ENCODE assay signal across 8 mouse cellular contexts in the genomic region with DNA sequence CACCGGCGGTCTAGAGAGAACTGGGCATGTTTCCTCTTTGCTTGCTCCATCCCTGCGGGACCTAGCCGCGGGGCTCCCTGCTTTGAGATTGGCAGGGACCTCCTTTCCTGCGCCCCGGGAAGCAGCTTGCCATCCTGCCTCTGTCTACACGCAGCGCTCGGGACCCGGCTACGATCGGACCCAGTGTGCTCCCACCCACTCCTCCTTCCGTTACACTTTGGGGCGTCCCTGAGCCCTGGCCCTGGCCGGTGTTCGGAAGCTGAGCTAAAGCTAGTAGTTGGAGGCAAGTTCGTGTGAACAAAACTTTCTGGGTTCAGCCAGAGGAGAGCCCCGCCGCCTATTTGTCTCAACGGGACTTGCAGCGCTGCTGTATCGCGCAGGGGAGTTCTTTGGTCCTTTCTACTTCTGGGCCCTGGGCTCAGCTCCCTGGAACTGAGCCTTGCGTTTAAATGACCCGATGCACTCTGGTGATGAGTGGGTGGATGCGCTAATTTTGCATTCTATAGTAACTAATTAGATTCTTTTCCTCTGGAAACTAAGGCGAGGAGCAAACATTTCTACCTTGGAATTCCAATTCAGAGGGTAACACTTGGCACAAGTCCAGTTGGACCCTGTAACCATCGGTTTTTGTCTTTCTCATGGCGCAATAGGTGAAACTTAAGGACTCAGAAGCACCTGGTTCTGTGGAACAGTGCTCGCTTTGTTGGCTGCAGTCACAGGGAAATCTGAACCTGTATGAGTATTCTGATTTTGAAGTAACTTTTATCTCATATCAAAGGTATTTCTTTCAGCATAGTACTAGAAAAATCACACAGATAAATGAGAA. TPM values are rescaled to one million over a fixed set of nuclear protein-coding genes. Genes with fewer than 3 reads are reported as not detected.
A peak's percentile ranks its signal among the peaks of the same experiment; 100 is the strongest.
DNase-seq lines count a peak whose midpoint lies in the region; ATAC-seq and TF ChIP-seq lines count a peak whose summit lies in the region.

No protein-coding gene starts in this region.

- TF ChIP-seq CTCF in cerebellum, adult 2 months (IDR thresholded peaks at IDR 0.05; ENCODE audit: borderline replicate concordance, insufficient read depth, low read depth, low read length): no peak
- TF ChIP-seq CTCF in testis, adult 2 months (IDR thresholded peaks at IDR 0.05; ENCODE audit: control insufficient read depth, insufficient read depth, insufficient replicate concordance, low read depth, low read length): no peak

- peak overlapping the region; percentile 90 for H3K9ac ChIP-seq in limb, embryonic 14.5 days (ENCODE audit: low read depth, low read length, severe bottlenecking)
- peak overlapping the region; percentile 84 for H3K9ac ChIP-seq in midbrain, embryonic 12.5 days (replicated peaks)

- H3K27ac ChIP-seq in cerebellum, adult 2 months (ENCODE audit: insufficient read depth, low read length): no peak overlapping the region
- H3K27ac ChIP-seq in limb, embryonic 14.5 days (replicated peaks; ENCODE audit: low read depth, low read length): peak overlapping the region; percentile 92
- peak overlapping the region; percentile 64 for H3K27ac ChIP-seq in midbrain, embryonic 12.5 days (replicated peaks)
- peak overlapping the region; percentile 54; the same call in 1 of the 2 replicates for H3K27ac ChIP-seq in testis, adult 2 months (ENCODE audit: control insufficient read depth, insufficient read depth, low read depth, low read length)

- H3K4me1 ChIP-seq in cerebellum, adult 2 months (ENCODE audit: control insufficient read depth, insufficient read depth, low read length): no peaks in the 10 kb centered on the region; the same call in none of the 2 replicates
- peaks cover 35% of the 10 kb centered on the region for H3K4me1 ChIP-seq in limb, embryonic 14.5 days (ENCODE audit: control insufficient read depth, insufficient read depth, low read length)
- H3K4me1 ChIP-seq in midbrain, embryonic 12.5 days: peaks cover 17% of the 10 kb centered on the region
- peaks cover 9% of the 10 kb centered on the region; the same call in 1 of the 2 replicates for H3K4me1 ChIP-seq in testis, adult 2 months (ENCODE audit: control insufficient read depth, insufficient read depth, low read length)

- intact Hi-C loops in gastrocnemius, postnatal 14 days (cut with DNase I; ENCODE audit: low total_unique reads): no loop called here

- H3K36me3 ChIP-seq in limb, embryonic 14.5 days (ENCODE audit: control insufficient read depth, insufficient read depth, low read length): no peaks in the 10 kb centered on the region
- H3K36me3 ChIP-seq in midbrain, embryonic 12.5 days: no peaks in the 10 kb centered on the region
- H3K36me3 ChIP-seq in testis, adult 2 months (ENCODE audit: control insufficient read depth, insufficient read depth, low read length): no peaks in the 10 kb centered on the region

- TF ChIP-seq POLR2A in cerebellum, adult 2 months (IDR thresholded peaks at IDR 0.05; ENCODE audit: borderline replicate concordance, insufficient read depth, low read length): no peak
- no peak for TF ChIP-seq POLR2A in limb, embryonic 14.5 days (IDR thresholded peaks at IDR 0.05; ENCODE audit: borderline replicate concordance, extremely low read depth, insufficient read depth, insufficient read length)
- no peak for TF ChIP-seq POLR2A in testis, adult 2 months (IDR thresholded peaks at IDR 0.05; ENCODE audit: control insufficient read depth, low read depth, low read length)

- H3K4me2 ChIP-seq in limb, embryonic 14.5 days (replicated peaks; ENCODE audit: low read depth, low read length, severe bottlenecking): peak overlapping the region; percentile 79
- peak overlapping the region; percentile 79 for H3K4me2 ChIP-seq in midbrain, embryonic 12.5 days (replicated peaks)

- peak; percentile 54 for ATAC-seq in inflammation-experienced regulatory T-cells, adult 6 months
- peak; percentile 45 for ATAC-seq in limb, embryonic 14.5 days (ENCODE audit: low FRiP score, low read depth)
- ATAC-seq in midbrain, embryonic 12.5 days (ENCODE audit: low FRiP score, low read depth): peak; percentile 76

- WGBS in cerebellum, adult 2 months: 5% methylated on average over 31 of the region's 31 CpGs
- under 1% methylated on average over 29 of the region's 31 CpGs for WGBS in limb, embryonic 14.5 days
- WGBS in midbrain, embryonic 12.5 days: 2% methylated on average over 31 of the region's 31 CpGs

- peak; percentile 17 to 60 for DNase-seq in cerebellum, adult 2 months
- DNase-seq in cerebellum, adult 11-12 months: no peak
- DNase-seq in cerebellum, adult 9-11 months: peak; percentile 7
- peak; percentile 61 for DNase-seq in gastrocnemius, postnatal 14 days
- DNase-seq in limb, embryonic 14.5 days (ENCODE audit: low spot score): peak; percentile 65

- peak overlapping the region; percentile 70 for H3K4me3 ChIP-seq in cerebellum, adult 2 months (replicated peaks; ENCODE audit: insufficient read depth, low read depth, low read length)
- peak overlapping the region; percentile 91 for H3K4me3 ChIP-seq in limb, embryonic 14.5 days (replicated peaks; ENCODE audit: low read length)
- H3K4me3 ChIP-seq in midbrain, embryonic 12.5 days: peak overlapping the region; percentile 66
- H3K4me3 ChIP-seq in testis, adult 2 months (ENCODE audit: control insufficient read depth, low read depth, low read length): peak overlapping the region; percentile 91

- H3K27me3 ChIP-seq in cerebellum, adult 2 months (ENCODE audit: control insufficient read depth, insufficient read depth, low read length): no peaks in the 10 kb centered on the region
- no peaks in the 10 kb centered on the region for H3K27me3 ChIP-seq in limb, embryonic 14.5 days (ENCODE audit: control insufficient read depth, insufficient read depth, low read length)
- no peaks in the 10 kb centered on the region for H3K27me3 ChIP-seq in midbrain, embryonic 12.5 days
- no peaks in the 10 kb centered on the region for H3K27me3 ChIP-seq in testis, adult 2 months (ENCODE audit: control insufficient read depth, insufficient read depth, low read length)

- no peaks in the 10 kb centered on the region for H3K9me3 ChIP-seq in limb, embryonic 14.5 days (ENCODE audit: control insufficient read depth, low read length)
- H3K9me3 ChIP-seq in midbrain, embryonic 12.5 days: no peaks in the 10 kb centered on the region

RNA-seq across cellular contexts. Expression of a gene that starts 0.8 kb away (rescaled TPM):
- 9.7 and 10.3 TPM in 2 replicates for polyA plus RNA-seq in cerebellum, adult 2 months (2012; rRNA removed)
- 1 to 10 TPM; 7.5 to 9.0 TPM for total RNA-seq in gastrocnemius, postnatal 14 days (2021)
- 1 to 10 TPM; 2.9 to 8.6 (median 3.7) TPM for polyA plus RNA-seq in inflammation-experienced regulatory T-cells, adult 6 months (2017; shearing (Covaris generic))
- polyA plus RNA-seq in limb, embryonic 14.5 days (2012; rRNA removed): 103 and 108 TPM in 2 replicates
- polyA plus RNA-seq in limb, embryonic 14.5 days (2014; fragmentation: Nextera tagmentation; extraction: Ambion mirVana): 56.6 and 57.5 TPM in 2 replicates
- polyA plus RNA-seq in midbrain, embryonic 12.5 days (2016; fragmentation: Nextera tagmentation; extraction: Ambion mirVana): 21.9 and 23.5 TPM in 2 replicates
- polyA plus RNA-seq in testis, adult 2 months (2012; rRNA removed): 3.3 and 3.6 TPM in 2 replicates
